Mouse (Mus musculus): ENCODE measurements at regions not wholly inside any gene's neighbourhood (a gene's known extent, or its start where the extent isn't known, plus 50 kb on each side); places are given as distances from the start of the nearest gene placed in this dataset.

GRCm38 (mm10) chr8:41648276-41648675 lies 231.4 kb upstream of the Frg1 start:
- no peak for DNase-seq (ENCODE audit: extremely low spot score in 1 of 2, low spot score in 1 of 2)

DNA sequence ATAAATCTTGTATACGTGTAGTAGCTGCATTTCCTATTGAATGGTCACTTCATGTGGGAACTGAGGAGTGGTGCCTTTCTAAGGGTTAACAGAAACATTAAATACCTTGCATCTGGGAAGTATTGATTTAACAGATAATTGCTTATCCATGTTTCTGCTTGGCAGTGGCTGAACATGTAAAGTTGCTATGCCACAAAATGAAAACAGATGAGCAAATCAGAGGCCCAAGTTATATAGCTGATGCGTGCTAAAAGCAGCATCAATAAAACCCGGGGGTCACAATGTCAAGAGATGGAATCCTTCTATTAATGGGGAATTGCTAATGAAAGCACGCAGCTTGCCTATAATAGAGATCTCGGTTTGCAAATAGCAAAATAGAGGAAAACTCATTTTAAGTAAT lies 227.8 kb upstream of the Frg1 start:
- no peak for DNase-seq (ENCODE audit: extremely low spot score in 1 of 2, low spot score in 1 of 2)

DNA sequence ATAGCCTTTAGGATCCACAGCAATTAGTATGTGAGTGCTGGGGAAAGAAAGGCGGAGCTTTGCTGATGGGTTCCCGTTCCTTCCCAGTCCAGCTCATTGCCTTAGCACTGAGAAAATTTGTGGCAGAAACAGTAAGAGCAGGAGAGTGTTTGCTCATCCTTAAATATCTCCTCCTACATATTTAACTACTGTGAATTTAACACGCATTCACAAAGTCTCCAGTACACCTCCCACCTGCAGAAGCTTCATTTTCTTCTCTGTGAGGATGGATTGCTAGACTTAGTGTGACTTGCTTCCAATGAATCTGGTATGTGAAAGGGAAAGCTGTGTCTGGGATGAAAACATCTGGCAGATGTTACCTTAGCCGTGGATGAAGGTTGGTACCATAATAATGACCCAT lies 207.0 kb upstream of the Frg1 start:
- peak; percentile 19 to 44 for DNase-seq (ENCODE audit: extremely low spot score in 1 of 2, low spot score in 1 of 2)

- DNase-seq (ENCODE audit: extremely low spot score in 1 of 2, low spot score in 1 of 2) = no peak
Observed at GRCm38 (mm10) chr8:41600255-41600654, 183.4 kb upstream of the Frg1 start.

- DNase-seq (ENCODE audit: extremely low spot score in 1 of 2, low spot score in 1 of 2) = no peak
Observed at GRCm38 (mm10) chr8:41594446-41594845, 177.6 kb upstream of the Frg1 start.

GRCm38 (mm10) chr8:41593666-41594042 lies 176.8 kb upstream of the Frg1 start:
- no peak for DNase-seq (ENCODE audit: extremely low spot score in 1 of 2, low spot score in 1 of 2)

- no peak for DNase-seq (ENCODE audit: extremely low spot score in 1 of 2, low spot score in 1 of 2)
Observed at GRCm38 (mm10) chr8:41592741-41593665, 176.1 kb upstream of the Frg1 start.

- no peak for DNase-seq (ENCODE audit: extremely low spot score in 1 of 2, low spot score in 1 of 2)
Observed at GRCm38 (mm10) chr8:41592174-41592573, 175.3 kb upstream of the Frg1 start.

DNA sequence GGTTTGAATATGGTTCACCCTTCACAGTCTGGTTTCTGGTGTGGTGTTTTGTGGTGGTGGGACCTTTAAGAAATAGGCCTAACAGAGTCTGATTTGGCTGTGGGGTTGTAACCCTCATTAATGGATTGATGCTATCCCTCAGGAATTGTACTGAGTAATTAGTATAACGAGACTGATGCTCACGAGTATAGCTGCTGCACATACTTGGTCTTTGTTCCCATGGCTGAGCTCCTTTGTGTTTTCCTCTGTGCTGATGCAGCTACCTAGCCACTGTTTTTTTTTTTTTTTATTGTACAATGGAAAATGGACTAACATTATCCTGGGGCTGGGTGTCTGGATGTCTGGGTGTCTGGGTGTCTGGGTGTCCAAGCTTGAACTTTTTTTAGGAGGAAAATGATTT lies 171.3 kb upstream of the Frg1 start:
- DNase-seq (ENCODE audit: extremely low spot score in 1 of 2, low spot score in 1 of 2) = no peak

DNA sequence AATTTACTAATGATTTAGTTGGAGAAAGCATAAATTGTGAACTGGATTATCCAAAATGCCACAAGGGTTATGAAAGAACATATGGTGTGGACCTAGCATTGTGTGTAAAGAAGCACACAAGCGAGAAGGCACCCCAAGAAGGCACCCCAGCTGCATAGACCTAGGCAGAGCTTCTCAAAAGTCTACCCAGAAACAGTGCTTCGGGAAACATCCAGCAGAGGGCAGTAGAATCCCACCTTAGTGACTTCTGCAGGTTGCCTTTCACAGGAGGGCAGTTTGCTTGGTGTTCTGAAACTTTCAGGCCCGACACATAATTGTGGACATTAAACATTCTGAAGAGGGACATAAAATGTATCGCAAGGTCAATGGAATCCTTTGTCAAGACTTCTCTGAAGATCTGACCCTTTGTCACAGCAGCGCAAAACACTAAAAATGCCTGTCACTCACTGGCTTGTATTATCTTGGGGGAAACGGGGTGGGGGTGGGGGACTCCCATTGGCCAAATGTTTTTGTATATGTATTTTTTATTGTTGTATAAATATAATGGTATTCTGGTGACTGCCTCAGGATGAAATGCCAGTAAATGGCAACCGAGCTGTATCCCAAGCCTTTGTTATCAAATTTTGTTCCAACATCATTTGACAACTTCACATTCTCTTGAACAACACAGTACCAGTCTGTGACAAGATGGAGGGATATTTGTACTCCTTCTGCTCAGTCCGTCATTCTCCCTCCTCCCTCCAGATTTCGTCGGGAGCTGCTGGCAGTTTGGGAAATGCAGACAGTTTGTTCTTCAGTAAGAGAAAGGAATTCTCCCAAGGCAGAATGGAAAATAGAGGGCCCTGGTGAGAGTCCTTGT lies 156.4 kb upstream of the Frg1 start:
- peak; percentile 49 to 97 for DNase-seq (ENCODE audit: extremely low spot score in 1 of 2, low spot score in 1 of 2)

DNA sequence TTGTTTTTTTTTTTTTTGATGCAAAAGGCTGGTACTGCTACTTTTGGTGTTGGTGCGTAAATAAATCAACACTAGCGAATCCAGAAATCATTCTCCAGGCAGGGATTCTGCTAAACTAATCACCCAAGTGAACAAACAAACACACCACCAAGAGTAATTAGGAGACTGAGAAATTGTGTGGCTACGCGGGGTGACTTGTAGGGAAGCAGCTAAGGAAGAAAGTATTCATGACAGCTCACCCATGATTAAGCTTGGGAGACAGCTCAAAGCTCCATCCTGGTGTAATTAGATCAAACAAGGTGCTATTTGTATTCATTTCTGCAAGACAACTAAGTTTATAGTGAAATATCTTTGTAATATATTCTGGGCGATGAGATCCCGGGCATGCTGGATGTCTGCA lies 153.7 kb upstream of the Frg1 start:
- no peak for DNase-seq (ENCODE audit: extremely low spot score in 1 of 2, low spot score in 1 of 2)

- DNase-seq (ENCODE audit: extremely low spot score in 1 of 2, low spot score in 1 of 2) = peak in 1 of 2 experiments; percentile 13
Observed at GRCm38 (mm10) chr8:41561995-41562394, 145.1 kb upstream of the Frg1 start.

GRCm38 (mm10) chr8:41556819-41557218 lies 139.9 kb upstream of the Frg1 start:
- peak in 1 of 2 experiments; percentile 27 for DNase-seq (ENCODE audit: extremely low spot score in 1 of 2, low spot score in 1 of 2)

DNA sequence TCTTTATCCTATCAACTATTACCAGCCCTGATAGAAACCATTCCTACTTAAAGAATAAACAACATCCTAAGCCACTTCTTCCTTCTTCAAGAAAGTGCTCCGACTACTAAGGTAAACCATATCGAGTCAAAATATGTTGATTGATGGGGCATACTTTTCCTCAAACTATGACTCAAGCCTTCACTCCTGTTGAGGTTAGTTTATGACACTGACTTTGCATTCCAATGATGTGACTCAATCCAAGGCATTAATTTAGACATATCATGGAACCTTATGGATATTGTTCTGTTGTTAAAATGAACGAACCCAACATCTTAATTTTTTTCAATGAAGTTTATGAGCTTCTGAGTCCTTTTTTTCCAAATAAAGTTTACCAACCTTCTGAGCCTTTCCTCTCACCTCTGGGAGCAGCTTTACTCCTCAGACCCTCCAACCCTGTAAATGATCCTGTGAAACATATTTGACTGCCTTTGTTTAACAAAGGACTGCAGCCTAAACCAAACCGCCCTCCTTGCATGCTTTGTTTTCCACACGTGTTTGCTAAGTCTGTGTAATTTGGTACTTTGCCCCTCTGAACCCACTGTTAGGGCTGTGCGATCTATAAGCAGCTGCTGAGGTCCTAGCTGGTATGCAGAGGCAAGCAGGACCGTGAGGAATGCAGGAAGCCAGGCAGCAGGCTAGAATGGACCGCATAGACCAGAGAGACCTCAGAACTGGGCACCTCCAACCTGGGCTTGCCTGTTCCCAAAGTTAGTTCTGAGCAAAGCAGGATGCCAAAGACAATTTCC lies 136.1 kb upstream of the Frg1 start:
- DNase-seq (ENCODE audit: extremely low spot score in 1 of 2, low spot score in 1 of 2) = no peak

DNA sequence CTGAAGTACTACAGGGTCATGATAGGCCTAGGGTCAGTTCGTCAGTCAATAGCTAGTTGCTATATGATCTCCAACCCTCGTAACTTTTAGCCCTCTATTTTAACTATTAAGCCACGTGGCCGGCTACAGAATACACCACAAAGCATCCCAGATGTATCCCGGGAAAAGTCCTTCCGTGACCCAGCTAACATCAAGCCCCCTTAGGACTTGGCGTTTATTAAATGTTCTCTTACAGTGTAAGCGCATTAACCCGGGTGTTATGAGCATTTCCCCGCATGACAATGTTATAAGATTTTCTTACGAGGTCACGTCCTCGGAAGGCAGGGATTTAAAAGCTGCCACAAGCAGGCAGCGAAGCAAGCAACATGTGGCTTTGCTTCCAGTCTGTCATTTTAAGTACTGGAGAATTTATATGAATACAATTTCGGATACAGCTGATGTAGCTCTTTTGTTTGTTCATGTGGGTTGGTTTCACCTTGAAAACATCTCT lies 135.1 kb upstream of the Frg1 start:
- no peak for DNase-seq (ENCODE audit: extremely low spot score in 1 of 2, low spot score in 1 of 2)

- DNase-seq (ENCODE audit: extremely low spot score in 1 of 2, low spot score in 1 of 2) = peak in 1 of 2 experiments; percentile 7
Observed at GRCm38 (mm10) chr8:41550095-41550420, 133.2 kb upstream of the Frg1 start.

- DNase-seq (ENCODE audit: extremely low spot score in 1 of 2, low spot score in 1 of 2) = peak in 1 of 2 experiments; percentile 13
Observed at GRCm38 (mm10) chr8:41549220-41550094, 132.6 kb upstream of the Frg1 start.

GRCm38 (mm10) chr8:41547730-41548368 lies 131.0 kb upstream of the Frg1 start:
- no peak for DNase-seq (ENCODE audit: extremely low spot score in 1 of 2, low spot score in 1 of 2)

DNA sequence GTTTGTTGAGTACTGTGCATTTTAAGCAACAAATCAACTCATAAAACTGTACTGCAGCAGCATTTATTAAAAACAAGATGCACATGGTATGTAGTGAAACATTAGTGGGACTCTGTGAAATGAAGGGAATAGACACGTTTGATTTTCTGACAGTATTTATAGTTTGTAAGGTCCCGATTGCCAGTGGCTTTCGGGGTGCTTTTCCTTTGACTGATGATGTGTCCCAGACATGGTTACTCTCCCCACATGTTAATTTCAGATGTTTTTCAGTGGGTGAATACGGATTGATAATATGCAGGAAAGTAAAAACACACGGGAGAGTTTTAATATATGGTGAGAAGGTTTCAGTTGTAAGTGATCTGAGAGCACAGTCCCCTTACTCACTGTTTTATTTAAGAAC lies 115.3 kb upstream of the Frg1 start:
- DNase-seq (ENCODE audit: extremely low spot score in 1 of 2, low spot score in 1 of 2) = no peak

Data from frontal cortex, adult 2 months (tissue).